Mouse (Mus musculus) kidney, embryonic 14.5 days (tissue): ENCODE data around the gene Fbxw15. TPM values are rescaled to one million over a fixed set of nuclear protein-coding genes. Genes with fewer than 3 reads are reported as not detected.

Experiments used
- ATAC-seq: fragments of 200-750 bp; cut with Nextera tagmentation; 2 replicates; pipeline ENCODE4 v1.8.0; 2017; ENCODE audit warnings: moderate number of reproducible peaks, mild to moderate bottlenecking, moderate TSS enrichment, moderate library complexity; ENCODE audit not compliant: low FRiP score, low TSS enrichment
- H3K27ac ChIP-seq: fragments of 300-500 bp; sonication (generic); 2 replicates; pipeline ENCODE4 v1.5.1; 2014; ENCODE audit warnings: low read depth, mild to moderate bottlenecking, low read length, moderate library complexity, mixed read lengths
- H3K27me3 ChIP-seq: fragments of 300-500 bp; sonication (generic); 2 replicates; pipeline ENCODE4 v1.6.1; 2014; ENCODE audit warnings: mild to moderate bottlenecking, low read length; ENCODE audit not compliant: control insufficient read depth, insufficient read depth
- H3K36me3 ChIP-seq: fragments of 300-500 bp; sonication (generic); 2 replicates; pipeline ENCODE4 v1.6.1; 2014; ENCODE audit warnings: low read length, mixed read lengths; ENCODE audit not compliant: control insufficient read depth, insufficient read depth
- H3K4me1 ChIP-seq: fragments of 300-500 bp; sonication (generic); 2 replicates; pipeline ENCODE4 v1.6.1; 2014; ENCODE audit warnings: low read length, mixed read lengths; ENCODE audit not compliant: control insufficient read depth, insufficient read depth
- H3K4me2 ChIP-seq: fragments of 300-500 bp; sonication (generic); replicated peaks from 2 replicates; pipeline ENCODE4 v1.6.1; 2014; ENCODE audit warnings: low read depth, mild to moderate bottlenecking, low read length
- H3K4me3 ChIP-seq: fragments of 300-500 bp; sonication (generic); 2 replicates; pipeline ENCODE4 v1.5.1; 2014; ENCODE audit warnings: mild to moderate bottlenecking, low read length
- H3K9ac ChIP-seq: fragments of 300-500 bp; sonication (generic); 2 replicates; pipeline ENCODE4 v1.6.1; 2014; ENCODE audit warnings: low read depth, mild to moderate bottlenecking, low read length, moderate library complexity
- H3K9me3 ChIP-seq: fragments of 300-500 bp; sonication (generic); 2 replicates; pipeline ENCODE4 v1.6.1; 2016; ENCODE audit warnings: low read length; ENCODE audit not compliant: control insufficient read depth
- WGBS: fragments of 180-500 bp; shearing (Covaris S2); extraction: QIAGEN DNeasy Blood & Tissue Kit; methylation state at CpG from one replicate; pipeline ENCODE4 v1.1.7; 2014; 5-methylcytosine and 5-hydroxymethylcytosine counted together
- polyA plus RNA-seq: library from polyadenylated mRNA; unstranded; fragments of >200 nt; fragmentation: Nextera tagmentation; extraction: Ambion mirVana; gene quantifications from 2 replicates; pipeline ENCODE4 v1.2.1, GENCODE M21; 2014

Fbxw15 gene
- polyA plus RNA-seq, 1 experiment from 2014 or later = 0.79 TPM

- peak overlapping the region; percentile 67; the same call in 1 of the 2 replicates for H3K27ac ChIP-seq
- WGBS = 78% methylated on average over 5 of the region's 5 CpGs
- ATAC-seq = no peak
These were observed 44.5 kb downstream of the Fbxw15 start for GRCm38 (mm10) chr9:109523385-109524064.

More at GRCm38 (mm10) chr9:109523385-109524064, 44.5 kb downstream of the Fbxw15 start:
- Histone ChIP-seq H3K4me2 (no peak overlapping the region), H3K4me1 (no peaks in the 10 kb centered on the region), H3K9me3 (no peaks in the 10 kb centered on the region), H3K27me3 (no peaks in the 10 kb centered on the region), H3K4me3 (no peak overlapping the region), H3K9ac (no peak overlapping the region), H3K36me3 (no peaks in the 10 kb centered on the region)

Other genes starting within 250 kb of the Fbxw15 start
- not detected in 2 replicates for gene Fbxw28, start 228.6 kb downstream of the Fbxw15 start, polyA plus RNA-seq
- gene Fbxw22, start 164.0 kb downstream of the Fbxw15 start, polyA plus RNA-seq = not detected in 2 replicates
- gene Fbxw16, start 119.1 kb downstream of the Fbxw15 start, polyA plus RNA-seq = not detected in 2 replicates
- gene Fbxw19, start 72.4 kb downstream of the Fbxw15 start, polyA plus RNA-seq = not detected in 2 replicates
- 0.32 TPM in 1 of 2 replicates, not detected in the other for gene Fbxw24, start 57.8 kb upstream of the Fbxw15 start, polyA plus RNA-seq
- gene Fbxw25, start 96.4 kb upstream of the Fbxw15 start, polyA plus RNA-seq = 0.19 TPM in 1 of 2 replicates, not detected in the other
- gene Fbxw18, start 134.4 kb upstream of the Fbxw15 start, polyA plus RNA-seq = 0.17 TPM in 1 of 2 replicates, not detected in the other
- 0.14 and 0.15 TPM in 2 replicates for gene Fbxw26, start 177.8 kb upstream of the Fbxw15 start, polyA plus RNA-seq
- 0.43 TPM in 1 of 2 replicates, not detected in the other for gene Fbxw27, start 222.4 kb upstream of the Fbxw15 start, polyA plus RNA-seq
- gene Spink8, start 244.0 kb upstream of the Fbxw15 start, polyA plus RNA-seq = 25.1 and 32.7 TPM in 2 replicates